Mouse (Mus musculus): ENCODE results near the gene Nup153.

Gene Nup153

GRCm38 (mm10) chr13:46727038-46727836 is 503 bp downstream of the Nup153 start:
- DNase-seq: peak; percentile 64

GRCm38 (mm10) chr13:46726288-46727037 is 1.3 kb downstream of the Nup153 start:
- peak; percentile 15 for DNase-seq

GRCm38 (mm10) chr13:46725227-46725626 is 2.5 kb downstream of the Nup153 start:
- DNase-seq: peak; percentile 16

- peak; percentile 37 for DNase-seq
Observed at GRCm38 (mm10) chr13:46724371-46724770, 3.4 kb downstream of the Nup153 start.

GRCm38 (mm10) chr13:46721009-46721408 is 6.7 kb downstream of the Nup153 start:
- DNase-seq: no peak

GRCm38 (mm10) chr13:46718893-46719400 is 8.8 kb downstream of the Nup153 start:
- no peak for DNase-seq

- no peak for DNase-seq
Observed at GRCm38 (mm10) chr13:46715976-46716639, 11.6 kb downstream of the Nup153 start.

GRCm38 (mm10) chr13:46713486-46713885 is 14.3 kb downstream of the Nup153 start:
- DNase-seq: no peak

- peak; percentile 61 for DNase-seq
Observed at GRCm38 (mm10) chr13:46703138-46703537, 24.6 kb downstream of the Nup153 start.

GRCm38 (mm10) chr13:46701486-46701885 is 26.3 kb downstream of the Nup153 start:
- no peak for DNase-seq

- no peak for DNase-seq
Observed at GRCm38 (mm10) chr13:46699372-46699771, 28.4 kb downstream of the Nup153 start.

GRCm38 (mm10) chr13:46696788-46697187 is 31.0 kb downstream of the Nup153 start:
- peak; percentile 69 for DNase-seq

GRCm38 (mm10) chr13:46695932-46696331 is 31.8 kb downstream of the Nup153 start:
- no peak for DNase-seq

- DNase-seq: peak; percentile 40
Observed at GRCm38 (mm10) chr13:46695296-46695908, 32.3 kb downstream of the Nup153 start.

- DNase-seq: no peak
Observed at GRCm38 (mm10) chr13:46690559-46691241, 37.0 kb downstream of the Nup153 start.

- no peak for DNase-seq
Observed at GRCm38 (mm10) chr13:46683370-46683769, 44.4 kb downstream of the Nup153 start.

GRCm38 (mm10) chr13:46682921-46683320 is 44.8 kb downstream of the Nup153 start:
- no peak for DNase-seq

GRCm38 (mm10) chr13:46677721-46678120 is 50.0 kb downstream of the Nup153 start:
- DNase-seq: no peak

- no peak for DNase-seq
Observed at GRCm38 (mm10) chr13:46674601-46675000, 53.1 kb downstream of the Nup153 start.

GRCm38 (mm10) chr13:46670514-46670913 is 57.2 kb downstream of the Nup153 start:
- no peak for DNase-seq

- peak; percentile 18 for DNase-seq
Observed at GRCm38 (mm10) chr13:46669620-46670271, 58.0 kb downstream of the Nup153 start.
